Comparison of ENCODE assay signal across 9 mouse cellular contexts in genomic region chr1:130877889-130878614, GRCm38 (mm10). TPM values are rescaled to one million over a fixed set of nuclear protein-coding genes. Genes with fewer than 3 reads are reported as not detected.
DNase-seq lines count a peak whose midpoint lies in the region; ATAC-seq lines count a peak whose summit lies in the region.
"Had no signal": no experiment of that assay in that cellular context is flagged by ENCODE, and none has a peak within 500 bp of the region (broad histone marks: within the 10 kb centered on the region; RNA-seq: fewer than 3 reads in every experiment).

No protein-coding gene starts in this region.

- H3K27ac ChIP-seq in hindbrain, embryonic 12.5 days, result no peak overlapping the region
- no peak overlapping the region for H3K27ac ChIP-seq in midbrain, embryonic 16.5 days (ENCODE audit: low read length)

- DNase-seq in cerebellum, adult 18-20 months, result peak; percentile 15 to 18
- no peak for DNase-seq in cerebellum, adult 8-10 months
- DNase-seq in 3134 (ENCODE audit: extremely low read depth, insufficient read length, low spot score), result peak; percentile 17
- peak; percentile 54 for DNase-seq in embryo, embryonic 10 days (ENCODE audit: low spot score)
- peak; percentile 33 for DNase-seq in liver
- DNase-seq in thymus, postnatal 14 days, result peak; percentile 59

- peak overlapping the region; percentile 44 for H3K4me3 ChIP-seq in hindbrain, embryonic 12.5 days
- H3K4me3 ChIP-seq in midbrain, embryonic 16.5 days (ENCODE audit: low read depth, low read length), result peak overlapping the region; percentile 49

- ATAC-seq in hindbrain, embryonic 12.5 days (ENCODE audit: low FRiP score), result peak; percentile 78
- ATAC-seq in midbrain, embryonic 16.5 days, result peak; percentile 88

- peaks cover 8% of the 10 kb centered on the region; the same call in 1 of the 2 replicates for H3K4me1 ChIP-seq in hindbrain, embryonic 12.5 days
- H3K4me1 ChIP-seq in midbrain, embryonic 16.5 days (ENCODE audit: control insufficient read depth, insufficient read depth, low read length), result no peaks in the 10 kb centered on the region

- 2% methylated on average over 43 of the region's 43 CpGs for WGBS in hindbrain, embryonic 12.5 days
- 2% methylated on average over 43 of the region's 43 CpGs for WGBS in midbrain, embryonic 16.5 days

- peak overlapping the region; percentile 90 for H3K4me2 ChIP-seq in hindbrain, embryonic 12.5 days (replicated peaks)
- H3K4me2 ChIP-seq in midbrain, embryonic 16.5 days (ENCODE audit: low read length), result peak overlapping the region; percentile 91

- peak overlapping the region; percentile 51 for H3K9ac ChIP-seq in hindbrain, embryonic 12.5 days
- peak overlapping the region; percentile 67 for H3K9ac ChIP-seq in midbrain, embryonic 16.5 days (ENCODE audit: low read depth, low read length)

- H3K27me3 ChIP-seq in hindbrain, embryonic 12.5 days, result peaks cover 29% of the 10 kb centered on the region
- peaks cover 5% of the 10 kb centered on the region; the same call in 1 of the 2 replicates for H3K27me3 ChIP-seq in midbrain, embryonic 16.5 days (ENCODE audit: control insufficient read depth, insufficient read depth, low read depth, low read length)

- no peaks in the 10 kb centered on the region for H3K9me3 ChIP-seq in hindbrain, embryonic 12.5 days (replicated peaks)
- H3K9me3 ChIP-seq in midbrain, embryonic 16.5 days (replicated peaks; ENCODE audit: control insufficient read depth, low read length, poor library complexity, severe bottlenecking), result no peaks in the 10 kb centered on the region

- no peaks in the 10 kb centered on the region for H3K36me3 ChIP-seq in hindbrain, embryonic 12.5 days
- H3K36me3 ChIP-seq in midbrain, embryonic 16.5 days (ENCODE audit: control insufficient read depth, insufficient read depth, low read length), result no peaks in the 10 kb centered on the region

RNA-seq across cellular contexts. Expression of gene Il24, which starts 9.2 kb away (rescaled TPM):
- polyA plus RNA-seq in hindbrain, embryonic 12.5 days (2016; fragmentation: Nextera tagmentation; extraction: Ambion mirVana), result not detected in 2 replicates
- not detected in 2 replicates for polyA plus RNA-seq in midbrain, embryonic 16.5 days (2015; fragmentation: Nextera tagmentation; extraction: Ambion mirVana)
- polyA plus RNA-seq: C2C12 had no signal

RNA-seq across cellular contexts. Expression of gene Fcmr, which starts 12.6 kb away (rescaled TPM):
- polyA plus RNA-seq in hindbrain, embryonic 12.5 days (2016; fragmentation: Nextera tagmentation; extraction: Ambion mirVana), result not detected in 2 replicates
- 0.42 and 0.74 TPM in 2 replicates for polyA plus RNA-seq in midbrain, embryonic 16.5 days (2015; fragmentation: Nextera tagmentation; extraction: Ambion mirVana)
- polyA plus RNA-seq: C2C12 had no signal

RNA-seq across cellular contexts. Expression of gene Il20, which starts 33.2 kb away (rescaled TPM):
- not detected in 2 replicates for polyA plus RNA-seq in hindbrain, embryonic 12.5 days (2016; fragmentation: Nextera tagmentation; extraction: Ambion mirVana)
- polyA plus RNA-seq in midbrain, embryonic 16.5 days (2015; fragmentation: Nextera tagmentation; extraction: Ambion mirVana), result not detected in 2 replicates
- polyA plus RNA-seq: C2C12 had no signal

RNA-seq across cellular contexts. Expression of gene Pigr, which starts 51.6 kb away (rescaled TPM):
- polyA plus RNA-seq in hindbrain, embryonic 12.5 days (2016; fragmentation: Nextera tagmentation; extraction: Ambion mirVana), result not detected in 2 replicates
- polyA plus RNA-seq in midbrain, embryonic 16.5 days (2015; fragmentation: Nextera tagmentation; extraction: Ambion mirVana), result not detected in 2 replicates
- polyA plus RNA-seq: C2C12 had no signal
